Mouse (Mus musculus) heart, postnatal 36 days (tissue): ENCODE data around the gene Otulinl. TPM values are rescaled to one million over a fixed set of nuclear protein-coding genes. Genes with fewer than 3 reads are reported as not detected.

Experiments
- DNase-seq, 2 experiments: peaks; one replicate each; pipeline ENCODE4 v3.0.0; 2021 to 2022
- intact Hi-C: fragments of 180-260 bp; cut with DNase I; formaldehyde crosslinking; loops from one replicate; pipeline ENCODE4 v1.15.1; 2025
- total RNA-seq, 2 experiments: library from RNA; stranded (reverse); gene quantifications; 2 replicates each; pipeline ENCODE4 v1.2.3; 2021

The Otulinl gene
- total RNA-seq, 2 experiments from 2014 or later = 2.3 to 4.1 TPM

DNA sequence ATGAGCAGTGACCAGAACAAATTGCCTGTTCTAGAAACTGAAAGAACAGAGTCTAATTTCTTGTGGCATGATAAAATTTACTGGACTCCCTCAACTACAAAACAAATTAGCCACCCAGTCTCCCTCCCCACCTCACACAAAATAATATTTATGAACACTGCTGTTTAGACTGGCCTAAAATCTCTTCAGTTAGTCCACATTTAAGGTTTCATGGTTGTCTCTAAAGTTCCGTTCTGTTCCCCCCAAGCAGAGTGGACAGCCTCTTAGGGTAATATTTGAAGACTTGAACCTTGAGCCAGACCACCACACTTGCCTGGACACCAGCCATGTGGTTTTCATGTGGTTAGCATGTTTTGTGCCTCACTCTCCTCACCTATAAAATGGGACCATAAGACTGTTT lies 1.8 kb upstream of the Otulinl start:
- intact Hi-C loops = no loop called here
- no peak for DNase-seq

DNA sequence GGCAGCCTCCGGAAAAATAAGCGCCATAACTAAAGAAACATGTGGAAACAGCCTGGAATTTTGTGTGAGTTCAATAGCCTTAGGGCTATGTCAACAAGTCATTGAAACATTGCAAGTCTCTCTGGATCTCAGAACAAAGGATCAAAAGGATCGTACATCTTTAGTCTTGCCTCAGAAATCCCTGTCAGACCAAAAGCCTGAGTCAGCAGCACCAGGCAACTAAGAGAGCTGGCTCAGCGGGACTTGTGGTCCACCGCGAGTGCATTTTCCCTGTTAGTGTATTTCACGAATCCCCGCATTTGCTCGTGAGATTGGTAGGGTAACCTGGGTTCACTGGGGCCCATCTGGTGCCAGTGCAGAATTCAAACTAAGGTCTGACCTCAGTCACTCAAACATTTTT lies 1.2 kb upstream of the Otulinl start:
- DNase-seq = no peak
- intact Hi-C loops = no loop called here

DNA sequence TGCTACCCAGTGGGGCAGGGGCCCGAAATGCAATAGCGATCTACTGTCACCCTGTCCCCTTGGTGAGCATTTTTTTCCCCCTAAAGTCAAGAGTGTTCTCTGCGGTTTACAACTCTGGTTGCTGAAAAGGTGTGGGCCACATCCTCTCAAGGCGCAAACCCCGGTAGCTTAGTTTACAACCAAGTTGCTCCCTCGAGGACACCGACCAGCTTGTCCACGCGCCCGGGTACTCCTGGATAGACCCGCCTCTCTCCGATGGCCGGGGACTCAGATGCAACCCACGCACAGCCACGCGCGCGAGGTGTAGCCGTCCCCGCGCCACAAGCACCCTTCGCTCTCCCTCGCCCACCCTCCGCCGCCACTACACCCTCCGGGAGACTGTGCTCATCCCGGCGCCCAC lies 382 bp downstream of the Otulinl start:
- DNase-seq = no peak
- intact Hi-C loops = no loop called here

DNA sequence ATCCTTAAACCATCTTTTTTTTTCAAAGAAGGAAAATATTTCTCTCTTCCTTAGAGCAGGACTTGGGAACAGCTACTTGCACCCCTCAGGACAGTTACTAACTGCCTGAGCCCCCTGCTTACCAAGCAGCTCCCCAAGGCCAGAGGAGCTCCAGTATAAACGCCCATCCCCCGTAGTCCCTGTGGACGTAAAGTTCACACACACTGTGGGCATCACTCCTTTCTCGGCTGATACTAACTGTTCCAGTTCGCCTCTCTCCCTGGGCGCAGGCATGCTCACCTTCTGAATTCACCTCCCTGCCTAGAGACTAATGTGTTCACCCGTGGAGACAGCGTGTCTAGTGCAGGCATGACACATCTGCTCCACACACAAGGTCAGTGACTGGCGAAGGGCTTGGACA lies 2.9 kb downstream of the Otulinl start:
- intact Hi-C loops = no loop called here
- no peak for DNase-seq

DNA sequence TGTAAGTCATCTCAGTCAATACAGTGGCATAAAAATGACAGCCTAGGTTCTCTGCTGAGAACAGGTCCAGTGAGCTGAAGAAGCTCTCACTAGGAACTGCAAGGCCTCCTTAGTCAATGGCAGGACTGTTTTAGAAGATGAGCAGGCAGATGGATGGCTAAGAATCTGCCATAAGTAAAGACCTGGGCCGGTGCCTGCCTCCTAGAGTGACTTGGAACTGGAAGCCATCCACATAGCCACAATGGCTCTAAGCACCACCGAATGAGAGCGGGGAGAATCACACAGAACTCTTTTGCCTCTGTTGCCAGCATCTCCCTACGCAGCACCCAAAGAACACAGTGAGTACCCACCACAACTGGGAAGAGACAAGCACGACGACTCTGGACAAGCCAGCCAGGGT lies 3.6 kb downstream of the Otulinl start:
- no peak for DNase-seq
- intact Hi-C loops = no loop called here

DNA sequence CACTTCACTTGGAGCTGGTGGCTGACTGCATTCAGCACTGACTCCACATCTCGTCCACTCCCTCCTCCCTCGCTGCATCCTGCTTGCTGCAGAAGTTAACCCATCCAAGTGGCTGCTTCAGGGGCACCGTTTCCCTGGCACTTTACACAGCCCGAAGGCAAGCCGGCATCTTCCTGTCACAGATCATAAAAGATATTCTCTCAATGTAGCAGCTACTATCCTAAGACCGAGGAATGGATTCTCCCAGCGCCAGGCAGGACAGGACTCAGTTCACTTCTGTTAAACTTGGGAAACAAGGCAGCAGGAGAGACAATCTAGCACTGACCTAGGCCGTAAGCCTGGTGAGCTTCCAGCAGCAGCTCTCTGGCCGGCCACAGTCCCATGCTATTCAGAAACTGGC lies 5.2 kb downstream of the Otulinl start:
- intact Hi-C loops = no loop called here
- no peak for DNase-seq

DNA sequence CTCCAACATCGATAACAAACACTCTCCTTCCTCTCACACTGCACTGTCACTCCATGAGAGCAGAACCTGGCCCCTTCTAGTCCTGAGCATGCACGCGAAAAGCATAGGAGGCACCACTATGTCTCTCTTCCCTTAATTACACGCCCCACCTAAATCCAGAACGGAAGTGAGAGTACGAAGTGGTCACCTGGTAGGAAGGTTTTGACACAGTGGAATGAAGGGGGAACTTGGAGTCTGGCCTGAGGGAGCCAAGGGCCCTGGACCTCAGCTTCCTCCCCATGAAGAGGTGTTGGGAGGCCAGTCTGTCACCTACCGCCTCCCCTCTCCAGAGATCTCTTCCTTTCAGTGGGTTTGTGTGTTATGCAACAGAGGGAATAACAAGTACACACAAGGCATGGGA lies 6.3 kb downstream of the Otulinl start:
- intact Hi-C loops = no loop called here
- DNase-seq = no peak

DNA sequence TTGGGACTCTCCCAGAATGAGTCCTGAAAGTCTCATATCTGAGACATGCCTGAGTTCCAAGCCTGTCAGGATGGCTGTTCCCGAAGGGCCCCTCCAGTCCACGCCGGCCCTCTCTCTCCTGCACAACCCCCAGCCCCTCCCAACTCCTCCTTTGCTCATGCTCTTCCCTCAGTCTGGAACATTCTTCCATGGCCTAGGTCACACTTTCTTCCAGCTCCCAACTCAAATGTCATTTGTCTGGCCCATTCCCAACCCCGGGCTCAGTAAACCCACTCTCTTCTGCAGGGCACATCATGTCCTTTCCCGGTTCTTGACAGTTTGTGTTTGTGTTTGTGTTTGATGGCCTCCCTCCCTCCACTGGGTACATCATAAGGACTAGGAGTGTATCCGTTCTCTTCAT lies 7.3 kb downstream of the Otulinl start:
- no peak for DNase-seq
- intact Hi-C loops = no loop called here

DNA sequence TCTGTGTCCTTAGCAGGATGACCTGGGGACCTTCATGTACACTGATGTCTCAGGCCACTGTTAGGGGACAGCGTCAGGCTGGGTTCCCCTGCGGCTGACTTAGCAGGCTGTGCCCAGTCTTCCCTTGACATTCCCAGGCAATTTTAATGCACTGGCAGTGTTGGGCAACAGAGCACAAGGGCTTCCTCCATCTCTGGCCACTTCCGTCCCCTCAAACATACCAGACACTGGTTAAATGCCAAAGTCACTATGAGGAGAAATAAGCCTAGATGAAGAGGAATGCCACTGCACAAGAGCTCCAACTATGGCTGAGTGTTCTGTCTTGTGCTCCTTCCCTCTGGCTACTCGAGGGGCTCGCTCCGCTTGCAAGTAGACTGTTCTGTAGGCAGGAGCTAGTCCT lies 8.2 kb downstream of the Otulinl start:
- intact Hi-C loops = no loop called here
- no peak for DNase-seq

DNA sequence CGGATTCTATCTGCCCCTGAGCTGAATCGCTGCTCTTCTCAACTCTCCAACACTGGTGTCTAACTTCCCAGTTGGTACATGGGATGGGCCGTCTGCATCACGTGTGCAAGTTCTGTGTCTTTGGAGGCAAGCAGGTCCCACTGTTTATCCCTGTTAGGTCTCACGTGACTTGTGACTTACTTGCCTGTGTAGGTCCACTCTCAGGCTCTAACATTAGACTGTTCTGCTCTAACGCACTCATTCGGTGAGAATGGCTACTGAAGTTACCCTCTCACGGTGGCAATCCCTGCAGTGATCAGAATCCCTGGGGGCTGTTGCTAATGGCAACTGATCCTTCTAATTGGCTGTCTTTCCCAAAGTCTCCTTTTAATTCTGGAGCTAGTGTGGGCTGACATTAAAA lies 9.1 kb downstream of the Otulinl start:
- DNase-seq = no peak
- intact Hi-C loops = no loop called here

DNA sequence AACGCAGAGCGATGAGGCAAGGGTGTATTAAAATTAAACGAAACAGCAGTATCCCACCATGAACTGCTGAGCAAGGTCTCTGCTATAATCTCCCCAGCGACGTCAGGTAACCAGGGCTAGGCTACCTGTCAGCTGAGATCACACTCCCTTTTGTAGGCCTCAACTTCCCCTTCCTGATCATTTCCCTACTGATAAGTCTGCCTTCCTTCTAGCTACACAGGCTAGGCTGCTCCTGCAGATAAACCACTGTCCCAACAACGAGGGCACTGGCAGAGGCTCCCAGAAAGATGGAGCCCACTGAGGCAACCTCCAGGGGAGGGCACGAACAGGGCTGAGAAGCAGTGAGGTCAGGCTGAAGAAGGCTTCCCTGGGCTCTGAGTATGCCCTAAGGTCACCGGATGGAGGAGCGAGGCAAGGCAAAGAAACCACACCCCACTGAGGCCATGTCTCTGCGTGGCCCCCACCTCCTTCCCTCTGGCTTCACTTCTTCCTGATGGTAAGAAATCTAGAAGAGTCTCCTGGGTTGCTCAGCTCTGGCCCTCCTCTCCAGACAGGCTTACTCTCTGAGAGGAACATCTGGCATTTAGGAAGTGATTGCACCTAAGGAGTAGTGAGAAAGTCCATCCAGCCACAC lies 9.7 kb downstream of the Otulinl start:
- intact Hi-C loops = no loop called here
- no peak for DNase-seq

DNA sequence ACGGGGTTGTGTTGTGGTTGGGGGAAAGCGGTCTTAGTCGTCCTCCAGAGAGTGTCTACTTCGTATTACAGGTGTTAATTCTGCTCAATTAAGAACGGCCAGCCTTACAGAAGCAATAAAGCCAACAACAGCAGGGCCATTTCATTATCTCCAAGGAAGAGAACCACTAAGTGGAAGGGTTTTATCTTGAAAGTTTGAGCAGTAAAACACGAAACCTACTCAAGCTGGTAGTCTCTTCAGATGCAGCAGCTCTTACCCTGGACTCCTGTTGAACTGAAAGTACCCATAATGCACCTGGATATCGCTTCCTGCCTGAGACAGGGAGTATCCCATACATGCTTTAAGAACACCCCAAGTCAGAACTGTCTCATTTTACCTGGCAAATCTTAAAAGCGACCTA lies 10.7 kb downstream of the Otulinl start:
- intact Hi-C loops = no loop called here
- no peak for DNase-seq

DNA sequence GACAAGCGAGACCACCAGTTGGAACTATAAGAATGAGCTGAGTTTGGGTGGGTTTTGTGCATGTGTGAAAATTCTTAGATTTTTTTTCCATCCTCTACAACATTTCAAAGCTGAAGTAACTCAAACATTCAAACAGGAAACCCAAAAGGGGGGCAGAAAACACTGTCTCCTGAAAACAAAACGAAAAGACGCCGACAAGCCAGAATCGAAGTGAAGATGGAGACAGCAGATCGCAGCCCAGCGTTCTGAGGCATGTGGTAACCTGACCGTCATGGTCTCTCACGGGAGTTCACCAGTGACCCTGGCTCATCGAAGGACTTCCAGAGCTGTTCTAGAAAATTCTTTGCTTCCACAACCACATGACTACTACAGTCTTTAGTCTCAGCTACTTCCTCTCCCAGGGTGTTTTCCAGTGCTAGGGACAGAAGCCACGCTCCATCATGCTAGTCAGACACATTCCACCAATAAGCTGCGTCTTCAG lies 11.4 kb downstream of the Otulinl start:
- intact Hi-C loops = no loop called here
- no peak for DNase-seq

DNA sequence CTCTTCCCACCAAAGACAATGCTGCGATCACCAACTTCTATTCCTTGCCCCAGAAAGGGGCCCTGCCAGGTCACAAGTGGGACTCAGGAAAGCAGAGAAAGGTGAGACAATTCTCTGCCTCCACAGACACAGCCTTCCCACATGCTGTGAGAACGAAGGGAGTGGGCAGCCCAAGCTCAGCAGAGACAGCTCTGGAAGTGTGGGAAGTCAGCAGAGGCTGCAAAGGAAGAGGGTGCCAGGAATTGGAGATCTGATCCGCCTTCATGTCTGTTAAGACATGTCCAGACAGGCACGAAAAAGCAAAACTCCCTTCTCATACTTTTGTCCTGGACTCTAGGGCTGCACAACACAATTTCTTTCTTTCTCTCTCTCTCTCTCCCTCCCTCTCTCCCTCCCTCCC lies 12.1 kb downstream of the Otulinl start:
- no peak for DNase-seq

DNA sequence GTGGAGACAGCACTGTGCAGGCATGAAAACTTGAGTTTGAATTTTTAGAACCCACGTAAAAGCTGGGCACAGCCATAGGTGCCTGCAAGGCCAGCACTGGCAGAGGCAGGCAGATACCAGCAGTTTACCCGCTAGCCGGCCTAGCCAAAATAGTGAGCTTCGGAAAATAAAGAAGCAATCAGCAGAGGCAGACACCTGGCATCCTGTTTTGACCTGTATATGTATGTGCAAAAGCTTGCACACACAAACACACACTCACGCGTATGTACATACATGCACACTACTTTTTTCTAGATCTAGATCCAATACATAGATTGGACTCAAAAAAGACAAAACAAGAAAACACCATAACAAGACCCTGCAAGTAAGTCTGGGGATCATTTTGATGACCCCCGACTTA lies 12.8 kb downstream of the Otulinl start:
- intact Hi-C loops = no loop called here
- DNase-seq = no peak

More for the DNA sequence above, 12.1 kb downstream of the Otulinl start:
- intact Hi-C loops = no loop called here

DNA sequence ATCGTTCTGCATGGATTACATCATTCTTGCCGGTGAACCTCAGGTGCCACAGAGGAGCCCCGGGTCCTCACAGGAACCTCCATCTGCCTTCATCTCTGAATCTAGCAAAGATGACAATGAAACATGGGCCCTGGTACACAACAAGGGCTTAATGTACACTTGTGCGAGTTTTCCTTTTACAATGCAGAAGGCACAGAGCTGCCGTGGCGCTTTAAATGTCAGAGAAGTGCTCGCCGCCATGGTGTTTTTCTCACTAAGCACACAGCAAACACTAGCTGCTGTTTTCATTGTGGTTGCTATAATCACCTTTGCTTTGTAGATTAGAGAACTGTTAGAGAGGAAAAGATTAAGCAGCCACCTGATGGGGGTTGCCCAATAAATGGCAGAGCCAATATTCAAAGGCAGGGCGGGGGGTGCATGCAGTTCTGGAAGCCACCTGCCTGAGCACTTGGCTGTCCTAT lies 13.3 kb downstream of the Otulinl start:
- intact Hi-C loops = no loop called here
- no peak for DNase-seq

DNA sequence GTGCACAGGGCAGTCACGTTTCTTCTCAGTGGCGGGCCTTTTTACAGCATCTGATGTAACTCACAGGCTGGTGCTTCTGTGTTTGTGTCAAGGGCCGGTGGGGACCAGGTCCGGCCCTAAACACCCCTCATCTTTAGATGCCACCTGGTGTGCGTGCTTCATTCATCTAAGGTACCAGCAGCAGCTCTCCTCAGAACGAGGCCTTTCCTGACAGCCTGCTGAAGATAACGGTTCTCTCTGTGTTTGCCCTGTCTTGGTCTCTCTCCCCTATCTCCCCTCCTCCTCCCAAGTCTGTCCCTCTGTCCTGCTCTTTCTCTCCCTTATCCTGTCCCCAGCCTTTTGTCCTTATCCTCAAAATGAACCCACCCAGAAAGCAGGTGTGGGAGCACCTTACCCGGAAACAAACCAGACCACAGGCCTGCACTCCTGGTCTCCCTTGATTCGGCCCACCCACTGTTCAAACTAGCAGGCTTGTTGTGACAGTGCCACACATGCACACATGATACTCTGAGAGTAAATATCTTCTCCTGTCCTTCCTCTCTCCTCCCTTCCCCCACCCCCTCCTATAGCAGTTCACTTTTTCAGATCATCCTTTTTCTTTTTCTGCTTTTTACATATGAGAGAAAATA lies 14.4 kb downstream of the Otulinl start:
- intact Hi-C loops = no loop called here
- no peak for DNase-seq

DNA sequence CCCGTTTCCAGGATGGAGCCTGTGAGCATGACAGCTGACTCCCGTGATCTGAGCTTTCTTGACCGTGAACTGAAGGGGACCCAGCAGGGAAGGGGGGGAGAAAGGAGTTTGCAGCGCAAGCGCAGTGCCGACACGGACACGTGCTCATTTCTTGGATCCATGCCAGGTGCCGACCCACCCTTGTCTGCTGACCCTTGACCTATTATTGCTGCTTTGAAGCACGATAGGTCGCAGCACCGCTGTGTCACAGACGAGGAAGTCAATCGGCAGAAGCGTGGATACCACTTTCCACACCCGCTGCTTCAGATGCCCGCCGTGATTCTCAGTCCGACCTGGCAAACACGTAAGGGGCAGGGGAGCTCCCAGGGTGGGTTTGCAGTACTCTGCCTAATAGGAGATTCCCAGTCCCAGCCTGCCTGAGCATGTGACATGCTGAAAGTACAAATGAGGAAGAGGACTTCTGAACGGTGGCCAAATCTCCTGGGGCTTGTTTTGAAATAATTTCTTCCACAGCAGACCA lies 15.9 kb downstream of the Otulinl start:
- peak; percentile 13 to 22 for DNase-seq
- intact Hi-C loops = no loop called here

DNA sequence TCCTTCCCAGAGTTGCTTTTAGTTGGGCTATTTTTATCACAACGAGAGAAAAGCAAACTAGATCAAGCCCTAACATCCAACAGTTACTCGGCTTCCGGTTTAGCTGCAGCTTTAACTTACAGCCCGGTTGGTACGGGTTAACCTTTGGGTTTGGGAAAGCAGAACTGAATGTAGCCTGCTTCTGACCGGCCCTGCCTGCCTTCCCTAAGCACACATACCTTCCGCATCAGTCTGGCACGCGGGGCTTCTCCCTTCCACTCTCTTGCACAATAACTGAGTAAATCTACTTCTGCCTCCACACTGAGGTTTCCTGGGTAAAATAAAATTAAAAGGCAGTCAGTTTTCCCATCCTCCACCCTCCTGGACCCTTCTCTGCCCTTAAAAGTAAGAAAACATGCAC lies 17.3 kb downstream of the Otulinl start:
- intact Hi-C loops = no loop called here
- no peak for DNase-seq

DNA sequence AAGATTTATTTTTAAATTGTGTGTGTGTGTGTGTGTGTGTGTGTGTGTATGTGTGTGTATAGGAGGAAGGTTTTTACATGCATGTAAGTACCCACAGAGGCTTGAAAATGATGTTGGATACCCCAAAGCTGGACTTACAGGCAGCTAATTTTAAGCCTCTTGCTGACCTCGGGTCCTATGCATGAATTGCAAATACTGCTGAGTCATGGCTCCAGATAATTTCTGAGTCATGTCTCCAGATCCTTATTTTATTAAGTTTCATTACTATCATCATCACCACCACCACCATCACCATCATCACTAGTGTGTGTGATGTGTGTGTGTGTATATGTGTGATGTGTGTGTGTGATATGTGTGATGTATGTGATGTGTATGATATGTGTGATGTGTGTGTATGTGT lies 18.7 kb downstream of the Otulinl start:
- DNase-seq = no peak

DNA sequence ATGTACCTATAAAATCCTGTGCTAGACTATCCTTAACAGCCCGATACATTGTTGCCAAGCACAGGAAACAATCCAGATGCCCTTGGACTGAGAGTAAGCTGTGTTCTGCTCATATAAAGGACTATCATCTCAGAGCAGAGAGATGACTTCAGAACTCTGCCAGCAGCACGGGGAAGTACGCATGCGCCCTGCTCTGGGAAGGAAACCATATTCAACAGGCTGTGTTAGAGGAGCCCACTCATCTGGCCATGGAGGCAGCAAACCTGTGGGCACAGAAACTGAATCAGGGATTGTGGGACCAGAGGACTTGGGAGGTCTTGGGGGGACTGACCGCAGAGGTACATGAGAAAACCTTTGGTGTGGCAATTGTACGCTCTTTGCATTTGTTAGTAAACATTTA lies 19.7 kb downstream of the Otulinl start:
- no peak for DNase-seq
- intact Hi-C loops = no loop called here

More for the DNA sequence above, 18.7 kb downstream of the Otulinl start:
- intact Hi-C loops = no loop called here

DNA sequence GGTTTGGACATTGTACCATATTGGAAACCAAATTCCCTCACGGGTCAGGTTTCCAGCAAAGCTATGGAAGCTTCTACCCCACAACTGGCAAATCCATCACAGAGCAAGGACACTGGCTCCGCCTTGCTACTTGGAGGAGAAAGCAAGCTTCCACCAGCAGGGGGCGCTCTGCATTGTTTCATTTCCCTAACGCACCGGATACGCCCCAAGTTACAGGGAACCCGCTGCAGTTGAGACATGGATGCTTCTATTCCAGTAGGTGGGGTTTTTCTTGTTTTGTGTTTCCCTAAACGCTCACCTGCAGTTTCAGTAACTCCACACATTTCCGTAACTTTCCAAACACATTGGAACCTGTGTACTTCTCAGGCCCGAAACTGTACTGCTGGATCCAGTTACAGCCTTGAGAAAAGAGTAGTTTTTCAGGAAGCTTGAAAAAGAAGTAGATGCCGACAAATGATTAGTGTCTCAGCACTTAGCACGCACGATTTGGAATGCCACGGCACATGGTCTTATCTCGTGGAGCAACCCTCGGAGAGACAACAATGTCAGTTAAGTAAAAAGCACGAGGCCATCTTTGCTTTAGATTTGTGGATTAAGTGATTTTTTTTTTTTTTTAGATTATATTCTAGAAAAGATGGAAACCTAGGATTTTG lies 21.7 kb downstream of the Otulinl start:
- intact Hi-C loops = loop anchor here (2.0 to 5.0 kb wide), 3 partner anchors 55 to 518 kb away; no protein-coding TSS in a partner anchor
- peak; percentile 87 to 89 for DNase-seq
